Mouse (Mus musculus) T-helper 17 cell (primary cell): Measurements from ENCODE around the gene Galnt15.

Source experiments
- in situ Hi-C, 2 experiments: fragments of 300-600 bp; cut with MboI, MseI; formaldehyde crosslinking; loops; 1 replicate in 1 of 2; 2 replicates in 1 of 2; pipeline ENCODE4 v1.15.1; 2025; ENCODE audit warnings: high pct_unique_total_duplicates in 2 of 2

Galnt15 gene

GRCm38 (mm10) chr14:32032522-32032921 is 3.7 kb downstream of the Galnt15 start:
- in situ Hi-C loops, result loop anchor here (5.0 to 10.0 kb wide), 3 partner anchors 75 to 235 kb away; no protein-coding TSS in a partner anchor

DNA sequence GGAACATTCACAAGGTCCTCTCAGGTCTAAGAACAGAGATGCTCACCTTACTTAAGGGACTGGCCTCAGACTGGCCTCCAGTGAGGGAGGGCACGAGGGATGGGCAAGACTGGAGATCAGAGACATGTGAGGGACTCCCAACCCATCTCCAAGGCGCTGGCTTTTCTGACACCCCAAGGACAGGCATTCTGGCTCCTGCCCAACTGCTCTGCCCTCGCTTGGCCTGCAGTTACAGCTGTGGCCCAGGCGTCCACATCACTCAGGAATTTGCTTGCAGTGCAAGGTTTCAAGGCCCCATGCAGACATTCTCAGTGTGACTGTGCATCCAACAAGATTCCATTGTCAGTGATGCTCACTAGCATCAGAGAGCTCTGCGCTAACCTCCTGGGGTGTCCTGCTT is 7.7 kb downstream of the Galnt15 start:
- in situ Hi-C loops, result loop anchor here in 1 of 2 experiments (10.0 kb wide), 1 partner anchor 82 kb away; no protein-coding TSS in a partner anchor

GRCm38 (mm10) chr14:32037661-32038252 is 9.0 kb downstream of the Galnt15 start:
- in situ Hi-C loops, result loop anchor here in 1 of 2 experiments (10.0 kb wide), 1 partner anchor 83 kb away; no protein-coding TSS in a partner anchor

- in situ Hi-C loops, result no loop called here
These were observed 13.3 kb downstream of the Galnt15 start for GRCm38 (mm10) chr14:32042108-32042507.

DNA sequence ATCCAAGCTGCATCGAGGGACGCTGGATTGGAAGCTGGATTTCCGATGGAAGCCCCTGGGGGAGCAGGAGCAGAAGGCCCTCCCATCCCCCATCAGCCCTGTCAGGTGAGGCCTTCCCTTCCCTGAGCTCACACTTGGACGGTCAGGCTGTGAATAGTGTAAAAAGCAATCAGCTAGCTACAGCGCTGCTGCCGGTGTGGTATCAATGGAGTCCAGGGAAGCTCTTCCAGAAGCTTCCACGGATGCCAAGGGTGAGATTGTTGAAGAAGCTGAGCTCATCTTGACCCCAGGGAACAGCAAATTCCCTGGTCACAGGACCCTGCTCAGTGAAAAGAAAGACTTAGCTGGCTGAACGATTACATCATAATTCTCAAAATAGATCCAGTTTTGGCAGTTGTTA is 17.6 kb downstream of the Galnt15 start:
- in situ Hi-C loops, result no loop called here

DNA sequence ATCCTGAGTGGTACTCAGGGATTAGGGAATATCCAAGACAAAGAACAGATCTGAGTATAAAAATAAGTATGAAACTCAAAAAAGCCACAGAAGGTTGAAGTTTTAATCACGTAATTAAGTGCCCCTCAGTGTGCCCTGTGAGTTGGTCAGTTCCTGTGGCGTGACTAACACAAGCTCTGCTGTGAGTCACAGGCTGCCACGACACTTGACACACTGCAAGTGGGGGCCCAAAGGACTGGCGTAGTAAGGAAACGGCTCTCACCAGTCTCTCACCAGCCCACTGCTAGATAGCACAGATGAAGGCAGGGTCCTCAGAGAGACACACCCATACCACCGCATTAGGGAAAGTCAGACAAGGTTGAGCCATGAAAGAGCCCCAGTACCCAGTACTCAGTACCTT is 21.4 kb downstream of the Galnt15 start:
- in situ Hi-C loops, result no loop called here

GRCm38 (mm10) chr14:32053895-32054294 is 25.1 kb downstream of the Galnt15 start:
- in situ Hi-C loops, result no loop called here

GRCm38 (mm10) chr14:32054788-32055187 is 26.0 kb downstream of the Galnt15 start:
- in situ Hi-C loops, result loop anchor here in 1 of 2 experiments (5.0 kb wide), 1 partner anchor 97 kb away; no protein-coding TSS in a partner anchor

DNA sequence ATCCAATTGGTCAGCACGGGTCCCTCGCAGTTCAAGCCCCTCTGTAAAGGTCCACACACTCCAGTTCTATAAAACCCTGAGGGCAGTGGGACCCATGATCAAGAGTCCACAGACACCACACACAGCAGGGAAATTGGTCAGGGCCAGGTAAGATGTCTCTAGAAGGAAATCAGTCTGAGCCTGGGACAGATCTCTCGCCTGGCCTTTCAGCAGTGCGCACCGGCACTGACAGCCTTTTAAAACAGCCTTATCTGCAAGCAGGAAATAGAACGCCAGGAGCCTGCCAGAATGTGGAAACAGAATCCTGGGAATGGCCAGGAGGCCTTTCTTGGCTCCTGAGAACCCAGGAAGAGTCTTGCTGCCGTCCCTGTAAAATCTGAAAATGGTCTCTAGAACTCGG is 27.0 kb downstream of the Galnt15 start:
- in situ Hi-C loops, result loop anchor here in 1 of 2 experiments (5.0 kb wide), 1 partner anchor 98 kb away; no protein-coding TSS in a partner anchor

DNA sequence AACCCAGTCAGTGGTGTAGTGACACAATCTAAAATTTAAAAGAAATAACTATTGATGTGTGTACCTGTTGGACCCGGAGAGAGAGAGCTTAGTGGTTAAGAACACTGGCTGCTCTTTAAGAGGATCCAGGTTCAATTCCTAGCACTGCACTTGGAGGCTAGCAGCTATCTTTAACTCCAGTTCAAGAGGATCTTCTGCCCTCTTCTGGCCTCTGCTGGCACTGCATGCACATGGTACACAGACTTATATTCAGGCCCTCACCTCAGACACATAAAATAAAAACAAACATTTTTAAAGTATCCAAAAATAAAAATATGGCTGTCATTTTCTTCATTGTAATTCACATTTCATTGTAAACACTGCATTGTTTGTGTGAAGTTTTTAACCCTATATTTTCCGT is 27.9 kb downstream of the Galnt15 start:
- in situ Hi-C loops, result loop anchor here in 1 of 2 experiments (5.0 kb wide), 1 partner anchor 99 kb away; no protein-coding TSS in a partner anchor

DNA sequence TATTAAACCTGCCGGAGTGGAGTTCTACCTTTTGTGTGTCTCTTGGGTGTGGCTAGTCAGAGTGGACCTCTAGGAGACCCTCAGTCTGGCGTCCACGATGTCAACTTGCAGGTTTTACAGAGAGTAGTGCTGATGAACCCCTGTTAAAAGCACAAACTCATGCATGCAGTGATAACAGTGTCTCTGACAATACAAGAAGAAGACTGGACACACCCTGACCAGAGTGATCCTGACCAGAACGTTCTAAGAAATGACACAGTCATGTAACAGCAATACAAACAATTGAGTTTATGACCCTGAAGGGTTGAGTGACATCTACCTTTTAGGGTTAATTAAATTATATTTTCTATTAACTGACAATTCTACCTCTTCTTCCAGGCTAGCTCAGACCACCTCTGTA is 28.9 kb downstream of the Galnt15 start:
- in situ Hi-C loops, result loop anchor here in 1 of 2 experiments (5.0 kb wide), 1 partner anchor 100 kb away; no protein-coding TSS in a partner anchor

- in situ Hi-C loops, result loop anchor here (10.0 kb wide), 1 partner anchor 407 kb away; no protein-coding TSS in a partner anchor
These were observed 32.6 kb downstream of the Galnt15 start for GRCm38 (mm10) chr14:32061398-32061797.

DNA sequence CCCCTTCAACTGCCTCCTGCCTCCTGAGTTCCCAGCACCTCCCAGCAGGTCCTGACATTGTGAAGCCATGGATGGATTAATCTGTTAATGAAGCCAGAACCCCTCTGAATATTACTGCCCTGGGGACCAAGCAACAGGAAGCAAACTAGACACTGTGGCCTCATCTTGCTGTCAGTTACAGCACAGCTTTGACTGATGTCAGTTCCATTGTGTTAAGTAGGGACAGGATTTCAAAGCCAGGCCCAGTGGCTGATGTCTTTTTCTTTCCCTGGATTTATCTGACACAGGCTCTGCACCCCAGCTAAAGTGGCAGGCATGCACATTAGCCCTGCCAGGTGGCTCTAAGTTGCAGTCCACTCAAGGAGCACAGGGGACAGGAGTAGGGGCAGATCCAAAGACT is 44.0 kb downstream of the Galnt15 start:
- in situ Hi-C loops, result no loop called here

DNA sequence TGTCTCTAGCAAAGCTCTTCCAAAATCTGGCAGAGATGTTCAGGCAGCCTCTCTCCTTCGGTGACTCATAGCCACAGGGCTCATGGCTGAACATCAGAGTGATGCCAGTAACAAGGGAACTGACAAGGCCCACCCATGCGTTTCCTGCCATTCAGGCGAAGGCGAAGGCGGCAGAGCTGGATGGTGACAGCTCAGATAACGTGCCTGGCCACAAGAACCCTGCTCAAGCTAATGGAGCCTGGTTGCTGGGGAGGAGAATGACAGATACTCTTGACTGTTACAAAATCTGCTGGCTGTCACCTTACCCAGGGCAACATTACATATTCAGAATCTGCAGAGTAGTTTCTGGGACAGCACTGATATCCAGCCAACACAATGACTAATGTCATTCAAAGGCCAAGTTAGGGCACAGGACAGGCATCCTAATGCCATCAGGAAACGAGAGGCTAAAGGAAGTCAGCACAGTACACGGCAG is 44.5 kb downstream of the Galnt15 start:
- in situ Hi-C loops, result no loop called here

GRCm38 (mm10) chr14:32073901-32074300 is 45.1 kb downstream of the Galnt15 start:
- in situ Hi-C loops, result no loop called here

DNA sequence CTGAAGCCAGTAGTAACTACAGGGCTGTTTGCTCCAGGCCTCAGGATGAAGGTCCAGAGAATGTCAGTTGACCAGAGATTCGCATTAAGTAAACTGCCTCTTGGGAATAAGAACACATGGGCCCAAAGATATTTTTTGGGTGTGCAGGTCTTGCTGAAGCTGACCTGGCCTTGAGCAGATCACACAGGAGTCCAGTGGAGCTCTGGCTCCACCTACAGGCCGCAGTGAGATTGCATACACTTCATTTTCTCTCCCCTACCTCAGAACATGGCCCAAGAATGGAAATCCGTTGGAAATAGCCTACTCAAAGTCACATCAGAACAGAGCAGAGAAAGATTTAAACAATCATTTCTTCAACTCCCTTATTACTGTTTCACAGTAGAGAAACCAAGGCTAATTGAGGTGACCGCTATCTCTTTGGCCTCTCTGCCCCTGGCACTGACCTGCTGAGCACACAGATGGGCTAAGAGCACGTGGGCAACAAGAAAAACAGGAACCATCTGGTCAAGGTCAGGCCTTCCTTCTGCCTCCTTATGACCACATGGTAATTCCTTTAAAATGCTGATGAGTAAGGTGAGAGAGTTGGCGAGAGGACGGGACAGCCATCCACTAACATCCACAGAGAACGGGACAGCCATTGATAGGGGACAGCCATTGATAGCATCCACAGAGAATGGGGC is 48.2 kb downstream of the Galnt15 start:
- in situ Hi-C loops, result no loop called here

DNA sequence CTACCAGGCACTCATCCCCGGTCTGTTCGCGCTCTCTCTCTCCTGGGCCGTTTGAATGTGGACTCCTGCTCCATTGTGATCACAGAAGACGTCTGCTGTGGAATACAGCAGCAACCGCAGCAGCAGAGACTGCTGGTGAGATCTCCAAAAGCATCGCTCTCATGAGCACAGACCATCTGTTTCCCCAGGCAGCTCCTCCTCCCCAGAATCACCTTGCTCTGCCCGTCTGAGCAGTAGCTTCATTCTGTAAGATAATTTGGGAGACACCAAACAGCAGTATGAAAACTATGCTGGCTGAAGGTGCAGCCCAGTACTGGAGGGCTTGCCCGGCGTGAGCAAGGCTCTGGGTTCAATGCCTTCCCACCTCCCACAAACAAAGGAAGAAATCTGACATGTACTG is 52.2 kb downstream of the Galnt15 start:
- in situ Hi-C loops, result loop anchor here (10.0 kb wide), 2 partner anchors 1016 to 1056 kb away; no protein-coding TSS in a partner anchor

DNA sequence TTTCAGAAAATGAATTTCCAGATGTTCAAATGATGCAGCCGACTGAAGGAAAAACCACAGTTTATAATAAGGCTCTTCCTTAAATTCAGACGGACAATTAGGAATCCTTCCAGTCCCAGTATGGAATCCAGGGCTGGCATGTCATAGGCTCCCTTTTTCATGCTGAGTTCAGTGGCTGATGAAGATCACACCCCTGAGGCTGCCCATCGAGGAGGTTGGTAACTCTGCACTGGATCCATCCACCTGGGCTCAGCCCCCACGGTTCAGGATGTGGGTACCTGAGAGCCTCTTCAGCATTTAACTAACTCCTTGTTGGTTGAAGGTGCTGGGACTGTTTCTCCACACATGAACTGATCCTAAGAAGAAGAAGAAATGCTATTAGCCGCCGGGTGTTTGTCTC is 54.1 kb downstream of the Galnt15 start:
- in situ Hi-C loops, result loop anchor here (10.0 kb wide), 2 partner anchors 1018 to 1058 kb away; no protein-coding TSS in a partner anchor

GRCm38 (mm10) chr14:32083466-32083865 is 54.7 kb downstream of the Galnt15 start:
- in situ Hi-C loops, result loop anchor here (10.0 kb wide), 2 partner anchors 1019 to 1059 kb away; no protein-coding TSS in a partner anchor

GRCm38 (mm10) chr14:32084761-32085485 is 56.1 kb downstream of the Galnt15 start, which contains the start of gene Oxnad1:
Gene Oxnad1 (plus strand): TSS chr14:32085374.
- in situ Hi-C loops, result loop anchor here (10.0 kb wide), 2 partner anchors 1020 to 1060 kb away; no protein-coding TSS in a partner anchor

DNA sequence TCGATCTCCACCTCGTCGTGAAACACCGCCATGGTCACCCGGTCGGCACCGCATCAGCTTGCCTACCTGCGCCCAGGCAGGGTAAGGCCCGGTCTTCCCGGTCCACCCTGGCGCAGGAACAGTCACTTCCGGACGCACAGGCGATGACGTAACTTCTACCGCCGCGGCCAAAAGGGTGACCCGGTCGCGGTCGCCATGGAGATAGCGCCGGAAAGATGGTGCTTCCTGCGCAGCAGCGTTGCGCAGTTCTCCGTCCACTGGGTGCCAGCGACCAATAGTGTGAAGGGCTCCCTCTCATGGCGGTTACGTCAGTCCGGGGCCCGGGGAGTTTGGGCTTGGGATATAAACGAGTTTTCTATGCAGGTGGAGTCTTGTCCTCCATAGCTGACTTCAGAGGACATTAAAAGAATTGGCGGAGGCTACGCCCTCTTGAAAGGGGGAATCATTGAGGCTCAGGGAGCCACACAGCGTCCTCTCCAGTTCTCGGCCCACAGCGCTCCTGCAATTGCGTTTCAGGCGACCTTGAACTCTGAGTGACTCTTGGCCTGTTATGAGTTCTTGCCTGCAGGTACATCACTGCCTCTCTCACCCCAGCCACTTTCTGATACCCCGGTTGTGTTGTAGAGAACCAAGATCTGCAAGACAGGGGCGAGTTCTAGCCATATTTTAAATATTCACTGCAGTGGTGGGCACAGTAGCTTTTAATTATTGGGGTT is 56.9 kb downstream of the Galnt15 start, which contains the start of gene Dph3:
Gene Dph3, minus strand, starts transcription at position 244 of the 716 bp plus-strand sequence.
- in situ Hi-C loops, result loop anchor here (10.0 kb wide), 2 partner anchors 1021 to 1061 kb away; no protein-coding TSS in a partner anchor
